Mouse (Mus musculus) MEL (cell line): Measurements from ENCODE around the gene Gm49661. TPM values are rescaled to one million over a fixed set of nuclear protein-coding genes. Genes with fewer than 3 reads are reported as not detected.
A peak's percentile ranks its signal among the peaks of the same experiment; 100 is the strongest.

Source experiments
- DNase-seq: peaks from one replicate; pipeline ENCODE4 v3.0.0; 2011; ENCODE audit warnings: low read depth, low spot score
- H3K27ac ChIP-seq: 2 replicates; pipeline ENCODE4 v1.5.1; 2012; ENCODE audit warnings: low read depth, mild to moderate bottlenecking, control low read depth, low read length, moderate library complexity; ENCODE audit not compliant: control insufficient read depth
- H3K27me3 ChIP-seq, 2 experiments: fragments of 150-350 bp in 1 of 2; sonication (generic) in 1 of 2; 2 replicates each; pipeline ENCODE4 v1.6.1; 2012; ENCODE audit warnings: low read length in 2 of 2, mild to moderate bottlenecking in 2 of 2, improper control_type of control experiment in 1 of 2, moderate library complexity in 1 of 2; ENCODE audit not compliant: insufficient read depth in 2 of 2, control insufficient read depth in 1 of 2
- H3K36me3 ChIP-seq, 2 experiments: 2 replicates each; pipeline ENCODE4 v1.6.1; 2012 to 2014; ENCODE audit warnings: low read length in 2 of 2, improper control_type of control experiment in 1 of 2, inconsistent platforms in 1 of 2, mild to moderate bottlenecking in 1 of 2; ENCODE audit not compliant: insufficient read depth in 2 of 2, control insufficient read depth in 1 of 2
- H3K4me1 ChIP-seq, 2 experiments: fragments of 150-350 bp in 1 of 2; sonication (generic) in 1 of 2; 2 replicates each; pipeline ENCODE4 v1.6.1; 2012; ENCODE audit warnings: low read length in 2 of 2, improper control_type of control experiment in 1 of 2, mild to moderate bottlenecking in 1 of 2; ENCODE audit not compliant: insufficient read depth in 2 of 2, control insufficient read depth in 1 of 2
- H3K4me3 ChIP-seq, 2 experiments: fragments of 150-350 bp in 1 of 2; sonication (generic) in 1 of 2; 2 replicates each; pipeline ENCODE4 v1.5.1; 2012; ENCODE audit warnings: low read depth in 2 of 2, low read length in 2 of 2, mild to moderate bottlenecking in 2 of 2, moderate library complexity in 2 of 2, control low read depth in 1 of 2, improper control_type of control experiment in 1 of 2; ENCODE audit not compliant: control insufficient read depth in 1 of 2, insufficient read depth in 1 of 2
- H3K79me2 ChIP-seq: 2 replicates; pipeline ENCODE4 v1.6.1; 2012; ENCODE audit warnings: mild to moderate bottlenecking, low read length, moderate library complexity; ENCODE audit not compliant: control insufficient read depth, poor library complexity, insufficient read depth
- H3K9ac ChIP-seq: 2 replicates; pipeline ENCODE4 v1.6.1; 2012; ENCODE audit warnings: low read depth, mild to moderate bottlenecking, control low read depth, low read length, moderate library complexity; ENCODE audit not compliant: control insufficient read depth, poor library complexity, severe bottlenecking
- H3K9me3 ChIP-seq: fragments of 150-350 bp; sonication (generic); replicated peaks from 2 replicates; pipeline ENCODE4 v1.6.1; 2012; ENCODE audit warnings: mild to moderate bottlenecking, low read length, improper control_type of control experiment, moderate library complexity; ENCODE audit not compliant: insufficient read depth
- BHLHE40 ChIP-seq: IDR thresholded peaks from 2 replicates; pipeline ENCODE4 v1.6.1; 2012; ENCODE audit warnings: low read depth, mild to moderate bottlenecking, inconsistent platforms, low read length, improper control_type of control experiment, borderline replicate concordance
- CHD1 ChIP-seq: IDR thresholded peaks from 2 replicates; pipeline ENCODE4 v1.6.1; 2012; ENCODE audit warnings: low read depth, mild to moderate bottlenecking, inconsistent platforms, low read length, improper control_type of control experiment
- CTCF ChIP-seq, 3 experiments: IDR thresholded peaks in 2 of 3; conservative IDR thresholded peaks in 1 of 3; 2 replicates each; pipeline ENCODE4 v1.5.1; 2011 to 2012; ENCODE audit warnings: low read length in 3 of 3, low read depth in 2 of 3, mild to moderate bottlenecking in 2 of 3, improper control_type of control experiment in 1 of 3, inconsistent platforms in 1 of 3, mixed read lengths in 1 of 3, moderate library complexity in 1 of 3; ENCODE audit not compliant: control insufficient read depth in 1 of 3, insufficient read depth in 1 of 3, poor library complexity in 1 of 3, severe bottlenecking in 1 of 3
- ETS1 ChIP-seq: IDR thresholded peaks from 2 replicates; pipeline ENCODE4 v1.6.1; 2012; ENCODE audit warnings: low read depth, mild to moderate bottlenecking, inconsistent platforms, low read length, improper control_type of control experiment, moderate library complexity
- HCFC1 ChIP-seq: IDR thresholded peaks from 2 replicates; pipeline ENCODE4 v1.6.1; 2012; ENCODE audit warnings: low read depth, mild to moderate bottlenecking, inconsistent platforms, low read length, improper control_type of control experiment, moderate library complexity
- JUND ChIP-seq: IDR thresholded peaks from 2 replicates; pipeline ENCODE4 v1.6.1; 2011; ENCODE audit warnings: low read depth, mild to moderate bottlenecking, improper control_type of control experiment, low read length
- MAX ChIP-seq: IDR thresholded peaks from 2 replicates; pipeline ENCODE4 v1.6.1; 2011; ENCODE audit warnings: low read length, improper control_type of control experiment
- MXI1 ChIP-seq: IDR thresholded peaks from 2 replicates; pipeline ENCODE4 v1.6.1; 2011; ENCODE audit warnings: mild to moderate bottlenecking, low read depth, low read length, improper control_type of control experiment
- MYB ChIP-seq: IDR thresholded peaks from 2 replicates; pipeline ENCODE4 v1.6.1; 2011; ENCODE audit warnings: mild to moderate bottlenecking, low read depth, low read length, improper control_type of control experiment
- POLR2A ChIP-seq, 2 experiments: IDR thresholded peaks; 2 replicates each; pipeline ENCODE4 v1.6.1; 2011 to 2012; ENCODE audit warnings: low read length in 2 of 2, mild to moderate bottlenecking in 2 of 2, control low read depth in 1 of 2, improper control_type of control experiment in 1 of 2, low read depth in 1 of 2, moderate library complexity in 1 of 2; ENCODE audit not compliant: control insufficient read depth in 1 of 2, insufficient read depth in 1 of 2, poor library complexity in 1 of 2
- RAD21 ChIP-seq: IDR thresholded peaks from 2 replicates; pipeline ENCODE4 v1.6.1; 2011; ENCODE audit warnings: mild to moderate bottlenecking, low read depth, low read length, improper control_type of control experiment
- RCOR1 ChIP-seq: IDR thresholded peaks from 2 replicates; pipeline ENCODE4 v1.6.1; 2012; ENCODE audit warnings: low read depth, mild to moderate bottlenecking, inconsistent platforms, low read length, improper control_type of control experiment
- SIN3A ChIP-seq: IDR thresholded peaks from 2 replicates; pipeline ENCODE4 v1.6.1; 2012; ENCODE audit warnings: low read length, improper control_type of control experiment, inconsistent platforms
- SMC3 ChIP-seq: IDR thresholded peaks from 2 replicates; pipeline ENCODE4 v1.6.1; 2011; ENCODE audit warnings: low read depth, low read length, improper control_type of control experiment
- TAL1 ChIP-seq: IDR thresholded peaks from 2 replicates; pipeline ENCODE4 v1.6.1; 2012; ENCODE audit warnings: mild to moderate bottlenecking, inconsistent platforms, low read length, moderate library complexity, mixed read lengths
- USF1 ChIP-seq: IDR thresholded peaks from 2 replicates; pipeline ENCODE4 v1.6.1; 2014; ENCODE audit warnings: low read depth, mild to moderate bottlenecking, inconsistent platforms, low read length, improper control_type of control experiment, moderate library complexity
- ZC3H11A ChIP-seq: IDR thresholded peaks from 2 replicates; pipeline ENCODE4 v1.6.1; 2012; ENCODE audit warnings: low read depth, mild to moderate bottlenecking, inconsistent platforms, low read length, improper control_type of control experiment
- polyA plus RNA-seq, 2 experiments: library from polyadenylated mRNA; stranded (reverse) in 1 of 2; unstranded in 1 of 2; fragments of >175 nt in 1 of 2; fragments of >200 nt in 1 of 2; gene quantifications; 2 replicates each; pipeline versions ENCODE4 v1.2.1 to v1.2.4; 2012; ENCODE audit warnings: low replicate concordance in 2 of 2, low read depth in 1 of 2; ENCODE audit not compliant: insufficient read length in 2 of 2, insufficient read depth in 1 of 2, missing spikeins in 1 of 2
- total RNA-seq: library from RNA; depleted of rRNA; stranded (reverse); fragments of 300-350 nt; gene quantifications from 2 replicates; pipeline ENCODE4 v1.2.3, GENCODE M21; 2012

Gm49661 gene
- total and polyA plus RNA-seq, 3 experiments, result 4.7 TPM; not detected in 2

GRCm38 (mm10) chr8:84990349-84990748, 21.1 kb upstream of the Gm49661 start, which contains the start of gene Hook2 (continued):
- peak; percentile 97 for TF ChIP-seq USF1
- peak; percentile 90 for TF ChIP-seq BHLHE40
- TF ChIP-seq, all 39 proteins: peak for 21

DNA sequence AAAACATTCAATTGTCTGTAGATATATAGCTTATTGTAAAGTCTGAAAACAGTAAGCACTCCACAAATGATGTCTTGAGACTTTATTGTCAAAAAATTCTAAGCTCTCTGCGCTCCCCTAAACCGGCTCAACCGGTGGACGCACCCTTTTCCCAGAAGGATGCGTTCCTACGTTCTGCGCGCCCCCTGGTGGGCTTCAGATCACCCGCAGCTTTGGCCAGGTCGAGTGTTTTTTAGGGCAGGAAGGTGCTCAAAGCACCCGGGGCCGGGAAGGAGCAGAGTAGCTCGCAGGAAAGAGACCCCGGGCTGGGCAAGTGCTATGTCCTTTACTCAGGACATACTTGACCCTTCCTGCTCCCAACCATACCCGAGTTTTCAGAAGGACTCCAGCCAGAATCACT, 20.6 kb upstream of the Gm49661 start:
- Histone ChIP-seq H3K4me3 (peak overlapping the region; percentile 55 to 59), H3K79me2 (peaks cover 6% of the 10 kb centered on the region; the same call in 1 of the 2 replicates), H3K36me3 (peaks cover 0 to 16% of the 10 kb centered on the region in 2 experiments; a peak in 2 of 4 replicates), H3K9me3 (no peaks in the 10 kb centered on the region)
- TF ChIP-seq HCFC1 (peak; percentile 31; the same call in 1 of the 2 replicates), RCOR1 (0 out of 2 replicates have a peak, but pooled peaks have one; percentile 23), CHD1 (peak; percentile 76; the same call in 1 of the 2 replicates), MAX (no peak), JUND (no peak), ETS1 (peak; percentile 43; the same call in 1 of the 2 replicates), POLR2A (IDR thresholded peaks at IDR 0.05; ENCODE audit: control insufficient read depth in 1 of 2, insufficient read depth in 1 of 2, low read depth in 1 of 2, low read length in 2 of 2, poor library complexity in 1 of 2) (no peak), ZC3H11A (peak; percentile 98), RAD21 (peak; percentile 82), SMC3 (peak; percentile 99), CTCF (IDR thresholded peaks at IDR 0.05 in 2 of 3, conservative IDR thresholded peaks at IDR 0.05 in 1 of 3; ENCODE audit: control insufficient read depth in 1 of 3, insufficient read depth in 1 of 3, low read depth in 2 of 3, low read length in 3 of 3, poor library complexity in 1 of 3, severe bottlenecking in 1 of 3) (peak; percentile 60 to 99 (median 97); a peak in 5 of 6 replicates), MXI1 (0 out of 2 replicates have a peak, but pooled peaks have one; percentile 10), SIN3A (peak; percentile 52; the same call in 1 of the 2 replicates)
- TF ChIP-seq, all 39 proteins: peak for 10
- H3K27me3 ChIP-seq, result no peaks in the 10 kb centered on the region
- peak overlapping the region; percentile 87 for H3K9ac ChIP-seq
- peak overlapping the region; percentile 68 for H3K27ac ChIP-seq
- H3K4me1 ChIP-seq, result peaks cover 0 to 25% of the 10 kb centered on the region in 2 experiments; a peak in 3 of 4 replicates
- DNase-seq, result peak; percentile 95

DNA sequence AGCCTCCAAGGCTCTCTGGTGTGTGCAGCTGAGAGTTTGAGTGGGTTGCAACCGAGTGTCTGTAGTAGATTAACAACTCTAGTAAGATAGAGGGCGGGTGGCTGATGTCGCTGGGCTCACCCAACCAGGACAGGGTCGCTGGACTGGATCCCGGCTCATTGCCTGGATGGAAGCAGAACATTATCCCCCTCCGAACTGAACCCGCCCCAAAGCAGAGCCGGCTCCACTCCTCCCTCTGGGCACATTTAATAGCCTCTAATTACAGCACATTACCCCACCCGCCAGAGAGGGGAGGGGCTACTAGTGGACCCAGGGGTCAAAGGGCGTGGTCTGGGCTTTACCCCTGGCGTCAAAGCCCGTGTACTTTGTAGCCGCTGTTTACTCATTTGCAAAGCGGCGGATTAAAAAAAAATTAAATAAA, 20.1 kb upstream of the Gm49661 start:
- no peaks in the 10 kb centered on the region for H3K9me3 ChIP-seq
- peak overlapping the region; percentile 87 for H3K9ac ChIP-seq
- TF ChIP-seq TAL1 (peak; percentile 34; the same call in 1 of the 2 replicates), MYB (no peak)
- no peaks in the 10 kb centered on the region for H3K27me3 ChIP-seq
- peaks cover 0 to 29% of the 10 kb centered on the region in 2 experiments; a peak in 3 of 4 replicates for H3K4me1 ChIP-seq
- H3K27ac ChIP-seq, result no peak overlapping the region
- peak; percentile 49 for DNase-seq
- H3K36me3 ChIP-seq, result peaks cover 0 to 20% of the 10 kb centered on the region in 2 experiments; a peak in 2 of 4 replicates
- H3K79me2 ChIP-seq, result peaks cover 6% of the 10 kb centered on the region; the same call in 1 of the 2 replicates
- peak overlapping the region; percentile 39 to 55 for H3K4me3 ChIP-seq
